Mouse (Mus musculus): ENCODE data around the gene Myh6. TPM values are rescaled to one million over a fixed set of nuclear protein-coding genes. Genes with fewer than 3 reads are reported as not detected.

Gene Myh6
- total RNA-seq, 2 experiments from 2014 or later = 3.1 to 4.9 TPM

DNA sequence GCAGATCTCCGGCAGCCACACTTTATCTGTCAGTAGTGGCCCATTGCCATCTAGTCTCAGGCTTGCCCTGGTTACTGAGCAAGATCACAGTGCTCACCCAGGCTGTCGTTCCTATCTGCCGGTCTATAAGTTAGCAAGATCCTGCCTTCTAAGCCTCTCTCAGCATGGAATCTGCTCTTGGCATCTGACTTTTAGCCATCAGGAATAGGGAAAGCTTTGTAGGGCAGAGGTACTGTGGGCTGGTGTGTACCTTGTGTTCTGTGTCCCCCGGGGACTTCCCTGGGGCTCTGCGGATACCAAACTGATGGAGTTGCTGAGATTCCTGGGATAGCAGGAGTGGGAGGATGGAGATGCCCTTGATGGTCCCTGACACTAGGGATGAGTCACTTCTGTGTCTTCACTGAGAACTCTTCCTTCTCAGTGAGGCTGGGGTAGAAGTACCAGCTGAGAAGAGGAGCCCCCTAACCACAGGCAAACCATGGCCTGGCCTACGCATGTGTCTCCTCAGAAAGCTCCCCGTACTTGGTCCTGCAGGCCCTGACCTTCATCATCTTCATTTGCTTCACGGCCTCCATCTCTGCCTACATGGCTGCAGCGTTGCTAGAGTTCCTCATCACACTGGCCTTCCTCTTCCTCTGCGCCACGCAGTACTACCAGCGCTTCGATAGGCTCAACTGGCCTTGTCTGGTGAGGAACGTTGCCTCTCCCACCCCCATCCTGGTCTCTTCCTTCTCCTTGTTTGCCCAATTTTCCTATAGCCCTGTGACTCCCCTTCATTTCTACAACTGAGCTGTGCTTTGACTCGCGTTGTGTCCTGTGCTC lies 29.2 kb downstream of the Myh6 start:
- DNase-seq (ENCODE audit: low spot score in 2 of 2) = no peak

DNA sequence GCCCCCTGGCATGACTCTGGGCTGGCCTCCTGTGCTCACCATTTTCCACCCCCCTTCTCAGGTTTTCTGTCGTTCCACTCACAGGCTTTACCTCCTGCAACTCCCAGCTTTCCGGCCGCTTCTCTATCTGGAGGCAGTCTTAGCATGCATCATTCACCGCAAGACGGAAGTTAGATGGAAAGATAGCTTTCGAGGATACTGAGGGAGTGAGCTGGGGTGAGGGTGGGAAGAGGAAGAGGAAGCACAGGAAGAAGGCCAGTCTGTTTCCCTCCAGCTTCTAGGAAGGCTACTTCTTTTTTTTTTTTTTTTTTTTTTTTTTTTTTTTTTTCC lies 29.9 kb downstream of the Myh6 start:
- DNase-seq (ENCODE audit: low spot score in 2 of 2) = no peak

DNA sequence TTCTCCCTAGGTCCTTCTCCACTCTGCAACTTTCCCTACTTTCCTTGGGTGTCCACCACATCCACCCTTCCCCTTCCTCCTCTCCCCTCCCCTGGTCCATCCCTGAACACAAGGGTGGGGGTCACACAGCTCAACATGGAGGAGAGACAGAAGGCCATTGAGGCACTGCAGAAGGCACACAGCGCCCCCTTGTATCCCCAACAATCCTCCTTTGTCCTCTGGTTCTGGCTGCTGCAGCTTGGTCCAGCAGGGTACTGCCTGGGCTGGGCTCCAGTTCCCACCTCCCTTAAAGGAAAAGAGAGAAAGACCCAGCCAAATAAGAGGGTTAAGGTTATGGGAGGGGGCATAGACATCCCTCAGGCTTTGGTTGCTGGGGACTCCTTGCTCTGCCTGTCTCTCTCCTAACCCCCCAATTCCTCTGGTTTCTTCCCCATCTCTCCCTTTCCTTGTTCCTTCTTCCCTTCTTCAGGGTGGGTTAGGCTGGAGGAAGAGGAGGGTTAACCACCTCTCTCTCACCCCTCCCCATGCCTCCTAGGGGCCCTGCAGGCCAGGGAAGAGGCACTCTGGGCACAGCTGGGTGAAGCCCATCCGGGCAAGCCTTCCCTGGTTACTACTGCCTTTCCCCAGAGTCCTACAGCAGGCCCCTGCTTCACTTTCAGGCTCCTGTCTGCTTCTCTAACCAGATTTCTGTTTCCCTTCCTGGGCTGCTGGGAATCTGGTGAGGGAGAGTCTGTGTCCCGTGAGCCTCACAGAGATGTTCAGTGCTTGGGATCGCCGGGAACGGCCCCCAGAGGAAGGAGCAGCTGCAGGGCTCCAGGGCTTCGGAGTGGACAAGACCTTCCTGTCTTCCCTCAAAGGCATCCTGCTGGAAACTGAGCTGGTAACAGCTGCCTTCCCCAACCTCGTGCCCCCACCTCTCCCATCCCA lies 30.6 kb downstream of the Myh6 start, which contains the start of gene Cmtm5:
Cmtm5 (plus strand) TSS at position 358 of the 927 bp plus-strand sequence.
- DNase-seq (ENCODE audit: low spot score in 2 of 2) = peak; percentile 67 to 80

DNA sequence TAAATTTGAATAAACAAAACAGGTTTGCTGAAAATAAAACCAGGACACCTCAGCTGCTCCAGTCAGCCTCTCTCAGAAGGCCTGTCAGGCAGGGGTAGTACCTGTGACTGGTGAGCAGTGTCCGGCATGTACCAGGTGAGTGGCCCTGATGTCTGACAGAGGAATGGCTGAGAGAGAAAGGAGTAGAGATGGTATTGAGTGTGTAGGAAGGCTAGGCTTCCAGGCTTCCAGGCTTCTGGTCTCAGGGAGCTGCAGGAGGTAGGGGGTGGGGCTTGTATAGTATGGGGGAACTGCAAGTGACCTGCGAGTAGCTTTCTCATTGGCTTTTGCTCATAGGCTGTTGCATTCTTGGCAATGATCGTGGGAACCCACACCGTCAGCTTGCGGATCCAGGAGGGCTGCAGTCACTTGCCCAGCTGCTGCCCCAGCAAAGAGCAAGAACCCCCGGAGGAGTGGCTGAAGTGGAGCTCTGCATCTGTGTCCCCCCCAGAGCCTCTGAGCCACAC lies 34.0 kb downstream of the Myh6 start, which contains the start of gene Il25:
Il25 (plus strand) TSS at position 51 of the 506 bp plus-strand sequence.
- no peak for DNase-seq (ENCODE audit: low spot score in 2 of 2)

DNA sequence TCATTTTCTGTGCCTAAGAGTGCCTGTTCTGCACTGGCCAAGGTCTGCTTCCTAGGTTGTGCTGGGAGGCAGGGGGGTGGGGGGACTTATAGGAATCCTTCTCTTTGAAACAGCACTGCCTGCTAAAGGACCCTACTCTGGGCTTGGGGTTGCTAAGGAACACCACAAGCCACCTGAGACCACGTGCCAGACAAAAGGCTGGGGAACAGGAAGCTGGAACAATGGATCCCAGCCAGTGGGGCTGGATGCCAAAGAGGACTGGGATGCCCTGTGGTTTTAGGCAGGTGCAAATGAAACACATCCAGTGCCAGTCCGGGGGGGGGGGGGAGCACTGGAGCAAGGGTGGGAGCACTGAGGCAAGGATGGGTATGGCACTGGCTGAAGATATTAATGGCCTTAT lies 36.3 kb downstream of the Myh6 start:
- DNase-seq (ENCODE audit: low spot score in 2 of 2) = no peak

DNA sequence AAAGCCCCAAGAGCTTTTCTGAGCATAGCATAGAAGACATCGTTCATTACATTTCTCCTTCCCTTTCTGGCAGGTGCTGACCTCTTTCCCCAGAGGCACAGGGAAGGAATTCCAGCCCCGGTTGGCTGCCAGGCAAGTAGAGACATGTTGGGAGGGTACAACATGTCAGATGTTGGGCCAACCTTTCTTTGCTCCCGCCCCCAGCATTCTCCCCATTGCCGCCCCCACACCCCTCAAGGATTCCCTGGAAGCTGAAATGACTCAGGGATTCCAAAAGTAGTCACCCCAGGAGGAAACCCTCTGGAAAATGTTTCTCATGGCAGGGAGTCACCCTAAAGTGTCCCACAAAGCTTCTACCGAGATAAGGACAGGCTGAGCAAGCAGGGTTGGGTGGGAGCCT lies 36.9 kb downstream of the Myh6 start:
- DNase-seq (ENCODE audit: low spot score in 2 of 2) = no peak

DNA sequence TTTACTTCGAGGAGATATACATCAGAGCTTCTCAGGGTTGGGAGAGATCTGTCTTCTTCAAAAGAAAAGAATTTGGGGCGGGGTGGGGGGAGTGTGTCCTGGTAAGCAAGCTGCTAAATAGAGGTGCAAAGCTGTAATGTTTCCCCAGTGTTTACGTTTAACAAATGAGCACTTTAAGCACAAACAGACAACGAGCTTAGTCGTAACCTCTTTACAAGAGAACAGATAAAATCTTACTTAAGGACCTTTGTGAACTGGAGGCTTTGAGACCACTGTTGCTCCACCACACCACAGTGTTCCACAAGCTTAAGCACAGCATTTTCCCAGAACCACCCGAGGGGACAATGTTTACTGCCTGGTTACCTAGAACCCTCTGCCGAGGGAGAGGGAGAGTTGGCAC lies 39.4 kb downstream of the Myh6 start:
- DNase-seq (ENCODE audit: low spot score in 2 of 2) = no peak

DNA sequence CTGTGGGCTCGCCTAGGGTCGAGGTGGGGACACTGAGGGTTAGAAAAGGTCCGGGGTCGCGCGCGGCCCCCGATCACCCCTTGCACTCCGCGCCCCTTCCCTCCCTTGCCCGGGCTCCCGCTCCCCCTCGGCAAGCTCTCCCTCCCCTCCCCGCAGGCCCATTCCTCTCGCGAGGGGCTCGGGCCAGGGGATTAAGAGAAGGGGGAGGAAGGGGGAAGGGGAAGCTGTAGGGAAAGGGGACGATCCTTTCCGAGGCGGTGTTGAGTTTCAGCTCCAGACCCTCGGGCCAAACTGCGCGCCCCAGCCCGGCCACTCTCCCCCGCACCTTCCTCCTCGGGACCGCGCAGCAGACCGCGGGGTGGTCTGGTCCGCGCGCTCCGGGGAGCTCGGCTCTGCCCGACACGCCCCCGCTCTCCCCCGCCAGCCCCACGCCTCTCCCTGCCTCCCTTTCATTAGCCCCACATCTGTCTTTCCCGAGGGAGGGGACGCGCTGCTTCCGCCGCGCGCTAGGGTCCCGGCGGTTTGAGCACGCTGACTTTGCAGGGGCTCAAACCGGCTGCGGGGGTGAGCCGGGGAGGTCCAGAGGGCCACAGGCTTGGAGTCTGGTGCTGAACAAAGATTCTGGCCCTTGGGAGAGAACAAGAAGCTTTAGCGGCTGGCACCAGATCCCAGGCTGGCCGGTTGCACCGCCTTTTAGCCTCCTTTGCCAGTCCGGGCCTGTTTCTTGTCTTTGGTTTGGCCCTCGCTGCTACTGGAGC lies 40.1 kb downstream of the Myh6 start:
- DNase-seq (ENCODE audit: low spot score in 2 of 2) = peak; percentile 61 to 68

DNA sequence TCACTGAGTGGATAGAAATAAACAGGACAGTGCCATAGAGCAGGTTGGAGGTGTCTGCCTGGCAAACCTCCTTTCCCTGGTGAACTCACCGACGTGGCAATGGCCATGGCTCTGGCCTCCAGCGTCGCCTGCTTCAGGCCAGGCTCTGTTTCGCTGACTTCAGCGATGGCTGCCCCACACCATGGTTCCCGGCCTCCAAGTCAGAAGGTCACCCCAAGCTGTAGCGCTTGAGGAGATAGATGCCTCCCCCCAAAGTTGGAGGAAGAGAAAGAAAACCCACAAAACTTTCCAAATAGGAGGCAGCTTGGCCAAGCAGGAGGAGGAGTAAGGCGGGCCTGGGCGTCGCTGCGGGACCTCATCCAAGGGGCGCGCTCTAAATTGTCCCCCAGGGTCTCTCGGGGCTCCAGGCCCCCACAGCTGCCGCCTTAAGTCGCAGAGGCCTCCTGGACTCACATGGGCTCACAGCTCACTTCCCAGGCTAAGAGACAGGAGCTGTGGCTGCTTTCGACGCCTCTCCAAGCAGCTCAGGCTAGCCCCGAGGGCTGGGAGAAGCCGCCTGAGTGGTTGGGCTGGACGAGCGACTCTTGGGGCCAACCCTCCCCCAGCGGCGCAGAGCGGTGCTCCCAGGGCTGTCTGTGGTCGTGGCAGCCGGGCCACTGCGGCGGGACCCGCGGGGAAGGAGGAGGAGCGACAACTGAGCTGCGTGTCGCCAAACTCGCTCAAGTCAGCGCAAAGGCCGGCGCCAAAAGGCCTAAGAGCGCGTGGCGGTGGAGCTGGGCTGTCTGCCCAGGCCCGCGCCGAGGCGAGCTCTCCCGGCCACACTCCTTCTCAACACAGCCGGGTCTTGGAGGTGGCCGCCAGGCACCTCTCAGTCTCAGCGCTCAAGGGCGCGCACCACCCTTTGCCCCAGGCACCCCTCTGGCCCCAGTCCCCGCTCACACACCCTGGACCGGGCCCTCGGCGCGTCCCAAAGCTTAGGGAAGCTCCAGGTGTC lies 41.1 kb downstream of the Myh6 start, which contains the start of gene Efs:
Efs (minus strand) TSS at position 778 of the 994 bp plus-strand sequence.
- peak; percentile 58 to 71 for DNase-seq (ENCODE audit: low spot score in 2 of 2)

DNA sequence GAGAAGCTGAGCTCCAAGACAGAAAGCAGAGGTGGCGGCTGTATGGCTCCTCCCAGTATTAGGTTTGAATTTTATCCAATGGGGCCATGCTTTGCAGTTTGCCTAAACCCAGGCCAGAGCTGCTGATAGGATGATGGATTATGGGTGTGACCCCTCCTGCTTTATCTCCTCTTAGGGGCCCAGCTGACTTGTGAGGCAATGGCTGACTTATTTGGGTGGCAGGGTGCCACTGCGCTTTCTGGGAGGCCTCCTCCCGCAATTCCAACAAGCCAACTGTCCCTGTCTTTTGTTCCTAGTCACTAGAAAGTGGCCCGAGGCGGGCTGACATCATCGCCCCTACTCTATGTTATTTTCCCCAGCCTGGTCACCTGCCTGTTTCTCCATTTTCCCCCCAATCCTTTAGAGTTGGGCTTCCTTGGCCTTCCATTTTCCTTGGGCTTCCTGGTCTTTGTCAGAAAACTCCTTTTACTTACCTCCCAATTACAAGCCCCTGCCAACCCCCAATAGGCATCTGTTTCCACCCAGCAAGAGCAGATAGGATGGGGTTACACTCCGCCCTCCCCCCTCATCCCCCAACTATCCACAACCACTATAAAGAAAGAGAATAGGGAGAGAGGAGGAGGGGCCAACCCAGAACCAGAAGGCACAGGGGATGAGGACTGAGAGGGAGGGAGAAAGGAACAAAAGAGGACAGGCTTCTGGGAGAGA lies 41.9 kb downstream of the Myh6 start:
- peak in 1 of 2 experiments; percentile 43 for DNase-seq (ENCODE audit: low spot score in 2 of 2)

DNA sequence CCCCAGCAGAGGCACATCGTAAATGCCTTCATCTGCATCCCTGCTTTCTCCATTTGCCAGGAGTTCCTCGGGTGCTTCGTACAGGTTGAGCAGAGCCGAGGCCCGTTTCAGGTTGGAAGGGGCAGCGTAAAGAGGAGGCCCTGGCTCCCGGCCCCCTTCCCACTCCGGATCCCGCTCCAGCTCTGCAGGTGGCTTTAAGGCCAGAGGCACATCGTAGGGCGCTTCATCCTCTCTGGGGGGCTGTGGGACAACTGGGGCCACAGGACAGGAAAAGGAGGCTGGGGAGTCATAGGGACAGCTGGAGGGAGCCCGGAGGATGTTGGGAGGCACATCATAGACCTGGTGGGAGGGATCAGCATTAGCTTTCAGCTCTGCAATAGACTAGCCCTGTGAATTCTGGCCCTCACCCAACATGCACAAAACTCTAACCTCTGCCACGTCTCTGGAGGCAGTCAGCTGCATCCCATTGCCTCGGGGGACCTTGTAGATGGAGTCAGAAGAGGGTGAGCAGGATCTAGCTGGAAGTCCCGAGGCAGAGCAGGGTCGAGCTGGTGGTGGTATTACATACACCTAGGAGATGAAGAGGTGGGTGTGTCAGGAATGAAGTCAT lies 46.5 kb downstream of the Myh6 start:
- DNase-seq (ENCODE audit: low spot score in 2 of 2) = no peak

DNA sequence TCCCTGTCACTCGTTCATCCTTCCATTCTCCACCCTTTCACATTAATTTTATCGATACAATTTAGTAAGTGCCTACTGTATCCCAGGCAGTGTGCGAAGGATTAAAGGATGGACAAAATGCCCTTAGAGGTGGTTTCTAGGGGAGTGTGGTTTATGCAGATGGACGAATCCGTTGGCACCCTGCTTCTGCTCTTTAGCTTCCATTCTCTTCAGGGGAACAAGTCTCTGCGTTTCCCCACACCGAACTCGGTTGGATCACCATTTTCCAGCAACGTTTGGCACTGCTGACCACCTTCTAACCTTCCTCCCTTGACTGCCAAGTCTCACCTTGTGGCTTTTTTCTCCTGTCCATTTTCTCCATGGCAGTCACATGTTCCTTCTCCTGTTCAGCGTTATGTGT lies 53.4 kb downstream of the Myh6 start:
- DNase-seq (ENCODE audit: low spot score in 2 of 2) = peak in 1 of 2 experiments; percentile 44

DNA sequence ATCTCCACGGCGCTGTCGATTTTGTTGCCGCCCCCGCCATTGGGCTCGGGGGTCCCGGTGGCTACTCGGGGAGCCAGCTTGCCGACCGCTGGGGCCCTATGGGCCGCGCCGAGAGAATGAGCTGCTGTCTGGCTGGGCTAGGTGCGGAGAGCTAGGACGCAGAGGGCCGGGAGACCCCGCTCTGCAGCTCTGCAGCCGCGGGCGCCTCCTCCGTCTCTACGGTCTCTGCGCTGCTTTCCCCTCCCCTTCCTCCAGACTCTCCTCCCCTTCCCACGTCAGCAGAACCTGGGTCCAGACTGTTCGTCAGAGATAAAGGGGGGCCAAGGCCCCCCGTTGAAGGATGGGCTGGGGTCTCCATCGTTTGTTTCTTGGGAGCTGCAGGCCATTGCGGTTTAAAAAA lies 53.8 kb downstream of the Myh6 start, which contains the start of gene Slc22a17:
Slc22a17 (minus strand) TSS at position 247 of the 400 bp plus-strand sequence.
- peak; percentile 84 to 88 for DNase-seq (ENCODE audit: low spot score in 2 of 2)

DNA sequence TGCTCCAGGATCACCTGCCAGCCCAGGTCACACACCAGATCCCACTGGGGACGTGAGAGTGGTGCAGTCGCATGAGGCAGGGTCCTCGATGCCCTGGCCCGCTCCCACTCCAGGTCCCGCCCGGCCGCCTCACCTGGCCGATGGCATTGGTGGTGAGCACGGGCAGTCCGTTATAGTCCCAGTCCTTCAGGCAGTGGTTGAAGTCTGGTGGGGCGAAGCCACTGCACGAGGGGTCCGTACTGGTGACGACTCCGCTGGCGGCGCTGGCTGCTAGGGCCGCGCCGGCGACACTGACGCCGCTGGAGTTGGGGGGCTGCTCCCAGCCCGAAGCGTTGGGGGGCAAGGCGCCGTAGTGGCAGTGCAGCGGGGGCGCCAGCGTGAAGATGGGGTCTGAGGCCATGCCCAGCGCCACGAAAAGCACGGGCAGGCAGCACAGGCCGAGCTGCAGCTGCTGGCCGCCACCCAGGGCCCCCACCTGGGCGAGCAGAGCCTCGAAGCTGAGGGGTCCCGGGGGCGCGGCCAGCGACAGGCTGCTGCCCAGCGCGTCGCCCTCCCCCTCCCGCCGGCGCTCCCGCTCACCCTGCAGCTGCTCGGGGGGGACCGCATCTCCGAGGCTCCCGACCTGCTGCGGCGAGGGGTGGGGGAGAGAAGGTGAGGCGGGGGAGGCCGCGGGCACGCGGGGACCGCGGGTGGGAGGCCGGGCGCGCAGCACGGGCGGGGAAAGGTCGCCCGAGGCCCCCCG lies 54.4 kb downstream of the Myh6 start:
- peak in 1 of 2 experiments; percentile 60 for DNase-seq (ENCODE audit: low spot score in 2 of 2)

DNA sequence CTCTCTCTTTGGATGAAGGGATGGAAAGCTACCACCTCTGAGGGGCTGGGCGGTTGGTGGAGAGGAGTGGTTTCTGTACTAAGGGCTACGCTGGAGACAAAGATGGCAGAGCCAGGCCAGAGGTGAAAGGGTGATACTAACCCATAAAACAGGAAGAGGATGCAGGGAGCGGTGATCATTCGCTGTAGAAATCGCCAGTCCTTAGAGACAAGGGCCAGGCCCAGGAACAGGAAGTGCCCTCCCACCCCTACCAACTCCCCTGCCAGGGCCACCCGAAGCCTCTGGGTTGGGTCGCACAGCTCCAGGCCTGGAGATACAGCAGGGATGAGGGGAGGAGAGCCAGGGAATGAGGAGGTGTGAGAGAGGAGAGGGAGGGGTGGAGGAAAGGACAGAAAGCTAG lies 58.0 kb downstream of the Myh6 start:
- DNase-seq (ENCODE audit: low spot score in 2 of 2) = no peak

DNA sequence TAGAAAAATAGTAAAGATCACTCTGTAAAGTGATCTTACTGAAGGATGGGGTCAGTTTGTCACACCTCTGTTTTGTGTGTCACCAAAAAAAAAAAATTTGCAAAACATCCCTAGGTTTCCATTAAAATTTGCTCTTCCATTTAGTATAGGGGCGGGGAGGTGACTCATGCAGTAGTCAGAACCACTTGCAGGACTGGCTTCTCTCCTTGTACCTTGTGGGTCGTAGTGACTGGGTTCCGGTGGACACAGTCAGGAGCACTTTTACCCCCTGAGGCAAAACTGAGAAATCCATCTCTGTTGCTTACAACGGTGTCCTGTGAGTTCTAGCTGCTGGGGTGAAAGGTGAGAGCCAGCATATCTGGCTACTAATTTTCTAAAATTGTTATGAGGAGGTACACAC lies 63.1 kb downstream of the Myh6 start:
- no peak for DNase-seq (ENCODE audit: low spot score in 2 of 2)

DNA sequence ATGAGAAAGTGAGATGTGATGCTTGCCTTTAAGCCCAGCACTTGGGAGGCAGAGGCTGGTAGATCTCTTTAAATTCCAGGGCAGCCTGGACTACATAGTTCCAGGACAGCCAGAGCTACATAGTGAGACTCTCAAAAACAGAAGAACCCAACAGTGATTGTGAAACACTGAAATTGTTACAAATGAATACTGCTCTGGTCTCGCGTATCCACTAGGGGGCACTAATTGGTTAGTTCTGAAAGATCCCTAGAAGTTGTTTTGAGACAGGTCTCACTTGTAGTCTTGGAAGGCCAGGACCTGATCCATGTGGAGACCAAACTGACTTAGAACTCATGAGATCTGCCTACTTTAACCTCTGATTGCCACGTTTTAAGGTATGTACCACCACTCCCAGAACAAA lies 66.3 kb downstream of the Myh6 start:
- DNase-seq (ENCODE audit: low spot score in 2 of 2) = peak; percentile 71 to 74

DNA sequence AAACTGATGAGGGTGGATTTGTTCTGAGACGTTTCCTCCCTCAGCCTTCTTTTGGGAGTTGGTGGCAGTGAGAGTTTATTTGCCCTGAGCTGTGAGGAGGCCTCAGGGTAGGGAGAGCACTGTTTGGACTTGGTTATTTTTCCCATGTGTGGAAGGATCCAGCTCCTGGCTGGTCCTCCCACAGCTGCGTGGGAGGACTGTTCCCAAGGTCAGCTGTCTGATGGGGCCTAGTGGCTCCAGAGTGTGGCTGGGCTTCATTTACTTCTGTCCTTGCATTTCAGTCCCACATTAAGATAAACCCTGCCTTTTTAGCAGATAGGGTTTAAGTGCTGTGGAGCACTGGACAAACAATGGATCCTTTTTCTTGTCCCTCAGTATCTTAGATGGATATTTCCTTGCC lies 69.3 kb downstream of the Myh6 start:
- no peak for DNase-seq (ENCODE audit: low spot score in 2 of 2)

Measured in layer of hippocampus, postnatal 10 days (tissue).